8 mouse cellular contexts compared by ENCODE assay signal in genomic region chr2:54435937-54436735, GRCm38 (mm10). TPM values are rescaled to one million over a fixed set of nuclear protein-coding genes. Genes with fewer than 3 reads are reported as not detected.
DNase-seq lines count a peak whose midpoint lies in the region; ATAC-seq lines count a peak whose summit lies in the region.

Gene Galnt13, plus strand, starts transcription at chr2:54436317.

- peak; percentile 94 for ATAC-seq in hindbrain, embryonic 11.5 days (ENCODE audit: low FRiP score)
- ATAC-seq in midbrain, embryonic 13.5 days: peak; percentile 95

- peak within 1 kb of the TSS; percentile 98 for H3K4me2 ChIP-seq in hindbrain, embryonic 11.5 days (replicated peaks; ENCODE audit: low read depth, low read length)
- H3K4me2 ChIP-seq in midbrain, embryonic 13.5 days (replicated peaks): peak within 1 kb of the TSS; percentile 93

- no peaks in the 10 kb centered on the region for H3K9me3 ChIP-seq in hindbrain, embryonic 11.5 days (ENCODE audit: control insufficient read depth, low read length)
- no peaks in the 10 kb centered on the region for H3K9me3 ChIP-seq in midbrain, embryonic 13.5 days

- intact Hi-C loops in left cerebral cortex, postnatal 4 days (cut with DNase I): no loop called here

- DNase-seq in ovary, postnatal 36 days (ENCODE audit: low spot score): peak; percentile 9
- no peak for DNase-seq in ovary, postnatal 14 days (ENCODE audit: low spot score)
- peak; percentile 76 for DNase-seq in embryo, embryonic 10.5 days (ENCODE audit: low spot score)
- peak; percentile 80 for DNase-seq in hindbrain, embryonic 11.5 days (ENCODE audit: low spot score)
- DNase-seq in left cerebral cortex, postnatal 4 days: peak; percentile 84
- DNase-seq in testis, postnatal 14 days (ENCODE audit: low spot score): peak; percentile 17
- DNase-seq in urinary bladder, postnatal 25 days (ENCODE audit: low spot score): no peak

- H3K4me1 ChIP-seq in hindbrain, embryonic 11.5 days (replicated peaks; ENCODE audit: control insufficient read depth, insufficient read depth, low read length): no peaks in the 10 kb centered on the region
- H3K4me1 ChIP-seq in midbrain, embryonic 13.5 days (replicated peaks): peaks cover 14% of the 10 kb centered on the region

- H3K4me3 ChIP-seq in hindbrain, embryonic 11.5 days (ENCODE audit: low read depth, low read length): peak within 1 kb of the TSS; percentile 57
- peak within 1 kb of the TSS; percentile 71 for H3K4me3 ChIP-seq in midbrain, embryonic 13.5 days (replicated peaks)

- H3K27me3 ChIP-seq in hindbrain, embryonic 11.5 days (ENCODE audit: control insufficient read depth, insufficient read depth, low read length): peaks cover 5% of the 10 kb centered on the region
- peaks cover 13% of the 10 kb centered on the region; the same call in 1 of the 2 replicates for H3K27me3 ChIP-seq in midbrain, embryonic 13.5 days

- H3K9ac ChIP-seq in hindbrain, embryonic 11.5 days (ENCODE audit: low read depth, low read length): peak within 1 kb of the TSS; percentile 61
- peak within 1 kb of the TSS; percentile 76 for H3K9ac ChIP-seq in midbrain, embryonic 13.5 days (replicated peaks)

- WGBS in hindbrain, embryonic 11.5 days: under 1% methylated on average over 56 of the region's 81 CpGs
- under 1% methylated on average over 68 of the region's 81 CpGs for WGBS in midbrain, embryonic 13.5 days

- peak within 1 kb of the TSS; percentile 54; the same call in 1 of the 2 replicates for H3K27ac ChIP-seq in hindbrain, embryonic 11.5 days (ENCODE audit: low read depth, low read length)
- peak within 1 kb of the TSS; percentile 79 for H3K27ac ChIP-seq in midbrain, embryonic 13.5 days

- H3K36me3 ChIP-seq in hindbrain, embryonic 11.5 days (ENCODE audit: control insufficient read depth, insufficient read depth, low read length): no peaks in the 10 kb centered on the region
- no peaks in the 10 kb centered on the region for H3K36me3 ChIP-seq in midbrain, embryonic 13.5 days

RNA-seq across cellular contexts. Expression of gene Galnt13, which starts in this region (rescaled TPM):
- polyA plus RNA-seq in hindbrain, embryonic 11.5 days (2014; fragmentation: Nextera tagmentation; extraction: Ambion mirVana): 3.0 and 3.8 TPM in 2 replicates
- total RNA-seq in left cerebral cortex, postnatal 4 days (2021): 10 to 100 TPM; 18.9 to 20.3 TPM
- 6.1 and 6.5 TPM in 2 replicates for polyA plus RNA-seq in midbrain, embryonic 13.5 days (2015; fragmentation: Nextera tagmentation; extraction: Ambion mirVana)

Comparison
In these comparisons a context has a peak if more than half of its experiments do, and no peak if none do; other contexts are left out.
1. DNase-seq: peak in ovary, postnatal 36 days (single experiment), embryo, embryonic 10.5 days (single experiment), hindbrain, embryonic 11.5 days (single experiment), left cerebral cortex, postnatal 4 days (single experiment) and testis, postnatal 14 days (single experiment); none in ovary, postnatal 14 days (single experiment) and urinary bladder, postnatal 25 days (single experiment).